ENCODE assay signal across 24 mouse cellular contexts in genomic region chr14:18287391-18287790, GRCm38 (mm10). TPM values are rescaled to one million over a fixed set of nuclear protein-coding genes. Genes with fewer than 3 reads are reported as not detected.
DNase-seq lines count a peak whose midpoint lies in the region; ATAC-seq and TF ChIP-seq lines count a peak whose summit lies in the region.
"Had no signal": no experiment of that assay in that cellular context is flagged by ENCODE, and none has a peak within 500 bp of the region (broad histone marks: within the 10 kb centered on the region; RNA-seq: fewer than 3 reads in every experiment).

No protein-coding gene starts in this region.

- TF ChIP-seq POLR2A in lung, adult 2 months (IDR thresholded peaks at IDR 0.05; ENCODE audit: borderline replicate concordance, extremely low read depth, low read depth, low read length) = no peak

- no peak for DNase-seq in gastrocnemius, adult 2 months
- DNase-seq in gastrocnemius, adult 18-20 months (ENCODE audit: low spot score) = no peak
- DNase-seq in heart, postnatal 0 days (ENCODE audit: low spot score) = no peak
- DNase-seq in heart, postnatal 25 days (ENCODE audit: low spot score) = no peak
- peak; percentile 36 for DNase-seq in lung, postnatal 25 days (ENCODE audit: low spot score)
- no peak for DNase-seq in lung, adult 2 months
- DNase-seq in B cell, adult 2 months = no peak
- DNase-seq: adrenal gland, postnatal 36 days; cerebellum, adult 11 months; cerebellum, postnatal 10 days; gastrocnemius, postnatal 25 days; kidney, adult 11 months; liver, postnatal 0 days; right cerebral cortex, postnatal 14 days; thymus, postnatal 14 days had no signal

- no peak overlapping the region for H3K4me3 ChIP-seq in gastrocnemius, adult 2 months
- no peak overlapping the region for H3K4me3 ChIP-seq in heart, postnatal 0 days (ENCODE audit: low read depth, low read length)
- H3K4me3 ChIP-seq in lung, adult 2 months (replicated peaks; ENCODE audit: extremely low read depth, low read depth, low read length) = no peak overlapping the region
- H3K4me3 ChIP-seq: forebrain, embryonic 10.5 days; hindbrain, embryonic 10.5 days; midbrain, embryonic 15.5 days; neural tube, embryonic 12.5 days had no signal

- H3K9ac ChIP-seq in heart, postnatal 0 days (replicated peaks; ENCODE audit: low read depth, low read length) = 0 out of 2 replicates have a peak overlapping the region, but pooled peaks have one; percentile 26
- H3K9ac ChIP-seq: liver, postnatal 0 days; midbrain, embryonic 15.5 days; neural tube, embryonic 12.5 days had no signal

- 37% methylated on average over 2 of the region's 2 CpGs for WGBS in heart, postnatal 0 days
- WGBS in lung, adult 2 months = 46% methylated on average over 2 of the region's 2 CpGs

- TF ChIP-seq EP300 in heart, postnatal 0 days (IDR thresholded peaks at IDR 0.05; ENCODE audit: low read depth) = no peak

- H3K36me3 ChIP-seq in heart, postnatal 0 days (replicated peaks; ENCODE audit: control insufficient read depth, insufficient read depth, low read length) = no peaks in the 10 kb centered on the region
- H3K36me3 ChIP-seq: midbrain, embryonic 15.5 days had no signal

- ATAC-seq in heart, postnatal 0 days (ENCODE audit: insufficient read depth, low read depth) = peak; percentile 62; the same call in 1 of the 2 replicates
- ATAC-seq: forebrain, embryonic 16.5 days; hindbrain, embryonic 16.5 days; liver, postnatal 0 days; midbrain, embryonic 15.5 days had no signal

- H3K27ac ChIP-seq in gastrocnemius, adult 2 months = peak overlapping the region; percentile 76
- H3K27ac ChIP-seq in heart, postnatal 0 days (ENCODE audit: low read depth) = peak overlapping the region; percentile 44
- H3K27ac ChIP-seq: forebrain, embryonic 10.5 days; hindbrain, embryonic 10.5 days; kidney, postnatal 0 days; macrophage; midbrain, embryonic 15.5 days; neural tube, embryonic 12.5 days had no signal

- peaks cover 15% of the 10 kb centered on the region for H3K4me1 ChIP-seq in heart, postnatal 0 days (ENCODE audit: control insufficient read depth, insufficient read depth)
- peaks cover 6% of the 10 kb centered on the region; the same call in 1 of the 2 replicates for H3K4me1 ChIP-seq in lung, adult 2 months (ENCODE audit: control insufficient read depth, insufficient read depth, low read length)
- H3K4me1 ChIP-seq: forebrain, embryonic 10.5 days; hindbrain, embryonic 10.5 days; midbrain, embryonic 15.5 days; neural tube, embryonic 12.5 days had no signal

- TF ChIP-seq CTCF in gastrocnemius, adult 2 months (IDR thresholded peaks at IDR 0.05) = no peak
- no peak for TF ChIP-seq CTCF in heart, postnatal 0 days (IDR thresholded peaks at IDR 0.05; ENCODE audit: low read depth)
- no peak for TF ChIP-seq CTCF in lung, adult 2 months (IDR thresholded peaks at IDR 0.05; ENCODE audit: insufficient read depth, low read length)

- intact Hi-C loops in gastrocnemius, adult 2 months (cut with DNase I) = no loop called here
- intact Hi-C loops in heart, postnatal 25 days (cut with DNase I) = no loop called here

- no peaks in the 10 kb centered on the region for H3K27me3 ChIP-seq in heart, postnatal 0 days (ENCODE audit: control insufficient read depth, insufficient read depth, low read length)
- H3K27me3 ChIP-seq: midbrain, embryonic 15.5 days; neural tube, embryonic 12.5 days had no signal

- H3K9me3 ChIP-seq in heart, postnatal 0 days (replicated peaks; ENCODE audit: control insufficient read depth, low read length) = no peaks in the 10 kb centered on the region
- H3K9me3 ChIP-seq: forebrain, embryonic 10.5 days; hindbrain, embryonic 10.5 days; midbrain, embryonic 15.5 days; neural tube, embryonic 12.5 days had no signal

- H3K4me2 ChIP-seq in heart, postnatal 0 days (ENCODE audit: low read depth, low read length) = no peak overlapping the region
- H3K4me2 ChIP-seq: liver, embryonic 11.5 days; midbrain, embryonic 15.5 days; neural tube, embryonic 12.5 days had no signal

RNA-seq across cellular contexts. Expression of gene Rpl15, which starts 16.2 kb away (rescaled TPM):
- 100 to 1,000 TPM; 519 to 581 TPM for total RNA-seq in gastrocnemius, adult 2 months (2021)
- 100 to 1,000 TPM; 521 to 526 TPM for total RNA-seq in gastrocnemius, adult 18-20 months (2021)
- total RNA-seq in heart, postnatal 0 days (2014; rRNA removed; ENCODE audit: low replicate concordance) = 517 and 617 TPM in 2 replicates
- 236 and 241 TPM in 2 replicates for polyA plus RNA-seq in heart, postnatal 0 days (2015; fragmentation: Nextera tagmentation; extraction: Ambion mirVana)
- total RNA-seq in heart, postnatal 25 days (2021) = 100 to 1,000 TPM; 564 to 583 TPM
- polyA plus RNA-seq in lung, adult 2 months (2012; rRNA removed) = 105 and 148 TPM in 2 replicates

RNA-seq across cellular contexts. Expression of gene Nkiras1, which starts 16.5 kb away (rescaled TPM):
- 10 to 100 TPM; 30.1 to 44.9 TPM for total RNA-seq in gastrocnemius, adult 2 months (2021)
- total RNA-seq in gastrocnemius, adult 18-20 months (2021) = 10 to 100 TPM; 35.7 to 38.0 TPM
- 3.4 and 22.0 TPM in 2 replicates for total RNA-seq in heart, postnatal 0 days (2014; rRNA removed; ENCODE audit: low replicate concordance)
- 36.9 and 37.2 TPM in 2 replicates for polyA plus RNA-seq in heart, postnatal 0 days (2015; fragmentation: Nextera tagmentation; extraction: Ambion mirVana)
- total RNA-seq in heart, postnatal 25 days (2021) = 10 to 100 TPM; 36.1 to 37.2 TPM
- polyA plus RNA-seq in lung, adult 2 months (2012; rRNA removed) = 3.0 and 5.0 TPM in 2 replicates

RNA-seq across cellular contexts. Expression of gene Ube2e1, which starts 44.3 kb away (rescaled TPM):
- 10 to 100 TPM; 86.5 to 95.5 TPM for total RNA-seq in gastrocnemius, adult 2 months (2021)
- total RNA-seq in gastrocnemius, adult 18-20 months (2021) = 10 to 100 TPM; 89.6 to 97.0 TPM
- 12.9 and 31.0 TPM in 2 replicates for total RNA-seq in heart, postnatal 0 days (2014; rRNA removed; ENCODE audit: low replicate concordance)
- 44.4 and 47.3 TPM in 2 replicates for polyA plus RNA-seq in heart, postnatal 0 days (2015; fragmentation: Nextera tagmentation; extraction: Ambion mirVana)
- total RNA-seq in heart, postnatal 25 days (2021) = 10 to 100 TPM; 35.5 to 44.8 TPM
- polyA plus RNA-seq in lung, adult 2 months (2012; rRNA removed) = 16.5 and 31.9 TPM in 2 replicates

RNA-seq across cellular contexts. Expression of gene Nr1d2, which starts 48.5 kb away (rescaled TPM):
- 10 to 100 TPM; 49.9 to 91.6 TPM for total RNA-seq in gastrocnemius, adult 2 months (2021)
- total RNA-seq in gastrocnemius, adult 18-20 months (2021) = 10 to 100 TPM; 60.7 to 61.4 TPM
- total RNA-seq in heart, postnatal 0 days (2014; rRNA removed; ENCODE audit: low replicate concordance) = 30.9 and 34.4 TPM in 2 replicates
- 23.5 and 23.7 TPM in 2 replicates for polyA plus RNA-seq in heart, postnatal 0 days (2015; fragmentation: Nextera tagmentation; extraction: Ambion mirVana)
- 100 to 1,000 TPM in 1 of 2 experiments, 10 to 100 TPM in 1; 43.3 to 115 TPM for total RNA-seq in heart, postnatal 25 days (2021)
- polyA plus RNA-seq in lung, adult 2 months (2012; rRNA removed) = 20.4 and 44.0 TPM in 2 replicates
